Mouse (Mus musculus) midbrain, embryonic 14.5 days (tissue): ENCODE data around the gene Noxo1. TPM values are rescaled to one million over a fixed set of nuclear protein-coding genes. Genes with fewer than 3 reads are reported as not detected.
A peak's percentile ranks its signal among the peaks of the same experiment; 100 is the strongest.
"Not testable (repeated sequence)": the region's sequence is repeated elsewhere in the genome, so short reads cannot be mapped to it uniquely, and the experiment has no call there.

Experiments
- ATAC-seq: fragments of 200-750 bp; cut with Nextera tagmentation; 2 replicates; pipeline ENCODE4 v1.8.0; 2017; ENCODE audit warnings: moderate number of reproducible peaks, moderate library complexity; ENCODE audit not compliant: low FRiP score, low TSS enrichment
- DNase-seq: peaks from one replicate; pipeline ENCODE4 v3.0.0-alpha.2; 2015
- H3K27ac ChIP-seq: fragments of 300-500 bp; sonication (generic); replicated peaks from 2 replicates; pipeline ENCODE4 v1.5.1; 2014; ENCODE audit warnings: mild to moderate bottlenecking, low read depth, low read length, moderate library complexity
- H3K27me3 ChIP-seq: fragments of 300-500 bp; sonication (generic); 2 replicates; pipeline ENCODE4 v1.6.1; 2014; ENCODE audit warnings: low read length, control low read depth, mixed read lengths; ENCODE audit not compliant: control insufficient read depth, insufficient read depth
- H3K36me3 ChIP-seq: fragments of 300-500 bp; sonication (generic); 2 replicates; pipeline ENCODE4 v1.6.1; 2014; ENCODE audit warnings: low read length, control low read depth; ENCODE audit not compliant: control insufficient read depth, insufficient read depth
- H3K4me1 ChIP-seq: fragments of 300-500 bp; sonication (generic); 2 replicates; pipeline ENCODE4 v1.6.1; 2014; ENCODE audit warnings: mild to moderate bottlenecking, antibody characterized with exemption, low read length, control low read depth; ENCODE audit not compliant: control insufficient read depth, insufficient read depth
- H3K4me2 ChIP-seq: fragments of 300-500 bp; sonication (generic); 2 replicates; pipeline ENCODE4 v1.6.1; 2014; ENCODE audit warnings: mild to moderate bottlenecking, low read length, moderate library complexity
- H3K4me3 ChIP-seq: fragments of 300-500 bp; sonication (generic); replicated peaks from 2 replicates; pipeline ENCODE4 v1.5.1; 2014; ENCODE audit warnings: low read depth, low read length
- H3K9ac ChIP-seq: fragments of 300-500 bp; sonication (generic); replicated peaks from 2 replicates; pipeline ENCODE4 v1.6.1; 2014; ENCODE audit warnings: mild to moderate bottlenecking, low read length, moderate library complexity
- H3K9me3 ChIP-seq: fragments of 300-500 bp; sonication (generic); 2 replicates; pipeline ENCODE4 v1.6.1; 2016; ENCODE audit warnings: low read length, control low read depth, mixed read lengths; ENCODE audit not compliant: control insufficient read depth
- WGBS: fragments of 180-500 bp; shearing (Covaris S2); extraction: QIAGEN DNeasy Blood & Tissue Kit; methylation state at CpG from one replicate; pipeline ENCODE4 v1.1.7; 2014; 5-methylcytosine and 5-hydroxymethylcytosine counted together
- polyA plus RNA-seq: library from polyadenylated mRNA; unstranded; fragments of >200 nt; fragmentation: Nextera tagmentation; extraction: Ambion mirVana; gene quantifications from 2 replicates; pipeline ENCODE4 v1.2.1, GENCODE M21; 2014

Noxo1 gene
- polyA plus RNA-seq, 1 experiment from 2014 or later = 1.8 TPM

- not testable (repeated sequence) for H3K27me3 ChIP-seq, H3K9me3 ChIP-seq, H3K27ac ChIP-seq, H3K4me1 ChIP-seq, DNase-seq, ATAC-seq
- under 1% methylated on average over 11 of the region's 11 CpGs for WGBS
- H3K9ac ChIP-seq = peak overlapping the region; percentile 77
- peak overlapping the region; percentile 84 for H3K4me2 ChIP-seq
- H3K4me3 ChIP-seq = peak overlapping the region; percentile 85
- peaks cover 24% of the 10 kb centered on the region for H3K36me3 ChIP-seq
These were observed 24.6 kb downstream of the Noxo1 start for GRCm38 (mm10) chr17:24720616-24721015.

DNA sequence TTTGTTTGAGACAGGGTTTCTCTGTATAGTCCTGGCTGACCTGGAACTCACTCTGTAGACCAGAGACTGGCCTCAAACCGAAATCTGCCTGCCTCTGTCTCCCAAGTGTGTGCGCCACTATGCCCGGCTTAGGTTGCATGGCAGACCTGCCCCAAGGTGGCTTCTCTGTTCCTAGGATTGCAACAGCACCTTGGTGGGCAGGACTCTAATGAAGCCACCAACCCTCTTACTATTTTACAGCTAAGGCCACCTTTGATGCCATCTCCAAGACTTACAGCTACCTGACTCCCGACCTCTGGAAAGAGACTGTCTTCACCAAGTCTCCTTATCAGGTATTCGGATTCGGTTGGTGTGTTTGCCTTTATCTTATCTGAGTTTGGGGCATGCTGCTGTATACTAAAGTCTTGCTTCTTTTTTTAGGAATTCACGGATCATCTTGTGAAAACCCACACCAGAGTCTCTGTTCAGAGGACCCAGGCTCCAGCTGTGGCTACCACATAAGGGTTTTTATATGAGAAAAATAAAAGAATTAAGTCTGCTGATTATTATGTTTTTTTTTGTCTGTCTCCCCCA, 25.4 kb downstream of the Noxo1 start:
- DNase-seq, H3K9me3 ChIP-seq: not testable (repeated sequence)
- WGBS = 71% methylated on average over 7 of the region's 7 CpGs

DNA sequence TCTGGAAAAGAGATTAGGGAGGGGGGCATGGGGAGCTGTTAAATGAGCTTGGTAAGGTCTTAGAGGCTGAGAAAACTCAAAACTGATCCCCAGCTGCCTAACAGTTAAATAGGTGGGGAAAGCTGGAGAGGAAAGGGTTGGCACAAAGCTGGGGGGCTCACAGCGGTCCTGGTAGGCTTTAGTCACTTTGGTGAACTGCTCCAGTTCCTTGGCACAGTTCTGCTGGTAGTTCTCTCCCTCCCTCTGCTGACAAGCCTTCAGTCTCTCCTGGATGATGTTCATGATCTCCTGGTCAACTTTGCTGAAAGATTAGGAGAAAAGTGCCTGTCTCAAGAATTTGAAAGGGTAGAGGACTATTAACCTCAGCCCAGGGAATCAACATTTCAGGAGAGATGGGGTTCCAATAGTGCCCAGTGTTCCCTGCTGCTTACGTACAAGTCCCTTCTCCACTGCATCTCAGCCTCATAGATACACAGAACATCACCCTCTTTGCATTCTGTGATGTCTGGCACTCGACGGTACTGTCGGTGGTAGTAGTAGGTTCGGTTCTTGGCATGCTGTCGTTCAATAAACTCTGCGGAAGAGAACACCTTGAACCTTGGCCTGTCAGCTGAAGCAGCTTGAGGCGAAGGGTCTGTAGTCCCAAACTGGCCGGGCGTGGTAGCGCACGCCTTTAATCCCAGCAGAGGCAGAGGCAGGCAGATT, 26.3 kb downstream of the Noxo1 start:
- Histone ChIP-seq H3K4me3 (no peak overlapping the region), H3K27me3 (no peaks in the 10 kb centered on the region), H3K36me3 (peaks cover 16% of the 10 kb centered on the region), H3K27ac (no peak overlapping the region), H3K9ac (no peak overlapping the region), H3K9me3 (no peaks in the 10 kb centered on the region), H3K4me2 (peak overlapping the region; percentile 94; the same call in 1 of the 2 replicates), H3K4me1 (peaks cover 9% of the 10 kb centered on the region)
- no peak for DNase-seq
- ATAC-seq = no peak
- WGBS = 36% methylated on average over 13 of the region's 13 CpGs

More for the DNA sequence above, 25.4 kb downstream of the Noxo1 start:
- H3K9ac ChIP-seq = peak overlapping the region; percentile 34; the same call in 1 of the 2 replicates
- not testable (repeated sequence) for H3K4me1 ChIP-seq, H3K27ac ChIP-seq, H3K27me3 ChIP-seq, ATAC-seq
- H3K36me3 ChIP-seq = peaks cover 17% of the 10 kb centered on the region
- H3K4me2 ChIP-seq = peak overlapping the region; percentile 84
- peak overlapping the region; percentile 19 for H3K4me3 ChIP-seq

- H3K4me3 ChIP-seq = peak overlapping the region; percentile 76
- ATAC-seq (no peak), DNase-seq (no peak)
- peaks cover 16% of the 10 kb centered on the region for H3K36me3 ChIP-seq
- no peaks in the 10 kb centered on the region for H3K9me3 ChIP-seq
- peaks cover 9% of the 10 kb centered on the region for H3K4me1 ChIP-seq
- 2% methylated on average over 12 of the region's 12 CpGs for WGBS
- H3K27ac ChIP-seq = no peak overlapping the region; the same call in 1 of the 2 replicates
- H3K9ac ChIP-seq = peak overlapping the region; percentile 88
- peak overlapping the region; percentile 94 for H3K4me2 ChIP-seq
- no peaks in the 10 kb centered on the region for H3K27me3 ChIP-seq
These were observed 27.3 kb downstream of the Noxo1 start for GRCm38 (mm10) chr17:24723122-24723880.

DNA sequence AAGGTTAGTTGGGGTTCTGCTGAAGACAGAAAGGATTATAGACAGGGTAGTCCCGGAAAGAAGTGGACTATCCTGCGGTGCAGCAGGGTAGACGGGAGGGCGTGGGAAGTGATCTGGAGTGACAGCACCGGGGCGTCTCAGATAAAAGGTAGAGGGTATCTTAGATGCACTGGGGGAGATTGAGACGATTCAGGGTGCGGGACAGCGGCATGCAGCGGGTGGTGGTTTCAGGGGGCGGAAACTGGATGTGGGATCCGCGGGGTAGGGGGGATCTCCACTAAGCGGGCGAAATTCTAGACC, 27.8 kb downstream of the Noxo1 start:
- Histone ChIP-seq H3K4me1 (peaks cover 9% of the 10 kb centered on the region), H3K4me3 (peak overlapping the region; percentile 76), H3K36me3 (peaks cover 16% of the 10 kb centered on the region), H3K27me3 (no peaks in the 10 kb centered on the region), H3K9me3 (no peaks in the 10 kb centered on the region), H3K27ac (peak overlapping the region; percentile 77), H3K4me2 (peak overlapping the region; percentile 94), H3K9ac (peak overlapping the region; percentile 88)
- under 1% methylated on average over 15 of the region's 15 CpGs for WGBS
- no peak for ATAC-seq
- DNase-seq = no peak

DNA sequence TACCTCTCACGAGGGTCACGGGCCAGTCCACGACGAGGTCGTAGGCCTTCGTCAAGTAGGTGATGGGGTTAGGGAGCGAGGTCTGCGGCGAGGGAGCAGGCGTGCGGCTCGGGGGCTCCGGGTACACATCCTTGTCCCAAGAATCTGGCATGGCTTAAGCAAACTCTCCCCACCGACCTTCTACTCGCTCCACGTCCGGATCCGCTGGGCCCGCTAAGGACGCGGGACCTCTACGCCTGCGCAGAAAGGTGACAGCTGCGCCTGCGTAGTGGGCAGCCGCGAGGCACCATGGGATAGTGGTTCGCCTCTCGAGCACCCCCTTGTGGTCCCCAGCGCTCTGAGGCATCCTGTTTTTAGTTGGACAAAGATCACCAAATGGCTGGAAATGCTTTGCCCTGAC, 28.1 kb downstream of the Noxo1 start, which contains the start of gene Ndufb10:
TSS of gene Ndufb10 (minus strand) at position 295 of the 400 bp plus-strand sequence.
- no peaks in the 10 kb centered on the region for H3K27me3 ChIP-seq
- H3K9me3 ChIP-seq = no peaks in the 10 kb centered on the region
- peak within 1 kb of the TSS; percentile 76 for H3K4me3 ChIP-seq
- ATAC-seq (peak; percentile 76), DNase-seq (peak; percentile 99)
- peak within 1 kb of the TSS; percentile 77 for H3K27ac ChIP-seq
- peaks cover 16% of the 10 kb centered on the region for H3K36me3 ChIP-seq
- H3K4me1 ChIP-seq = peaks cover 9% of the 10 kb centered on the region
- peak within 1 kb of the TSS; percentile 88 for H3K9ac ChIP-seq
- under 1% methylated on average over 30 of the region's 30 CpGs for WGBS
- H3K4me2 ChIP-seq = peak within 1 kb of the TSS; percentile 94

GRCm38 (mm10) chr17:24725637-24726390, 29.8 kb downstream of the Noxo1 start:
- peaks cover 9% of the 10 kb centered on the region for H3K4me1 ChIP-seq
- H3K27ac ChIP-seq = no peak overlapping the region
- H3K4me3 ChIP-seq = no peak overlapping the region
- H3K27me3 ChIP-seq = no peaks in the 10 kb centered on the region
- ATAC-seq = no peak
- no peaks in the 10 kb centered on the region for H3K9me3 ChIP-seq
- WGBS = 79% methylated on average over 3 of the region's 3 CpGs
- DNase-seq = no peak
- H3K9ac ChIP-seq = no peak overlapping the region
- peaks cover 16% of the 10 kb centered on the region for H3K36me3 ChIP-seq
- H3K4me2 ChIP-seq = no peak overlapping the region

GRCm38 (mm10) chr17:24727618-24728017, 31.6 kb downstream of the Noxo1 start, which contains the start of gene Rpl3l:
TSS of gene Rpl3l (plus strand) at chr17:24727820.
- 75% methylated on average over 2 of the region's 2 CpGs for WGBS
- no peak for DNase-seq
- no peak within 1 kb of the TSS for H3K9ac ChIP-seq

More at GRCm38 (mm10) chr17:24727618-24728017, 31.6 kb downstream of the Noxo1 start, which contains the start of gene Rpl3l:
- H3K9me3 ChIP-seq = no peaks in the 10 kb centered on the region
- H3K27ac ChIP-seq = no peak within 1 kb of the TSS
- no peak for ATAC-seq
- H3K27me3 ChIP-seq = no peaks in the 10 kb centered on the region
- peaks cover 9% of the 10 kb centered on the region for H3K4me1 ChIP-seq
- no peak within 1 kb of the TSS for H3K4me3 ChIP-seq
- peaks cover under 1% of the 10 kb centered on the region; the same call in 1 of the 2 replicates for H3K36me3 ChIP-seq
- no peak within 1 kb of the TSS for H3K4me2 ChIP-seq
